23 mouse cellular contexts compared by ENCODE assay signal in genomic region chr17:26721802-26722201, GRCm38 (mm10). TPM values are rescaled to one million over a fixed set of nuclear protein-coding genes. Genes with fewer than 3 reads are reported as not detected.
A peak's percentile ranks its signal among the peaks of the same experiment; 100 is the strongest.
DNase-seq lines count a peak whose midpoint lies in the region; ATAC-seq lines count a peak whose summit lies in the region.
"Had no signal": no experiment of that assay in that cellular context is flagged by ENCODE, and none has a peak within 500 bp of the region (broad histone marks: within the 10 kb centered on the region; RNA-seq: fewer than 3 reads in every experiment).

No protein-coding gene starts in this region.

- H3K4me3 ChIP-seq in liver, embryonic 12.5 days = no peak overlapping the region
- H3K4me3 ChIP-seq in liver, embryonic 11.5 days (ENCODE audit: low read depth, low read length) = no peak overlapping the region
- no peak overlapping the region for H3K4me3 ChIP-seq in liver, embryonic 16.5 days (ENCODE audit: low read depth, low read length)
- H3K4me3 ChIP-seq in kidney, embryonic 16.5 days (ENCODE audit: low read length) = no peak overlapping the region
- H3K4me3 ChIP-seq: embryonic facial prominence, embryonic 10.5 days; embryonic facial prominence, embryonic 13.5 days; gastrocnemius, adult 2 months; hindbrain, embryonic 12.5 days; hindbrain, embryonic 15.5 days had no signal

- no peaks in the 10 kb centered on the region for H3K27me3 ChIP-seq in liver, embryonic 12.5 days (replicated peaks)
- H3K27me3 ChIP-seq in liver, embryonic 11.5 days (replicated peaks; ENCODE audit: control insufficient read depth, insufficient read depth, low read length) = no peaks in the 10 kb centered on the region
- no peaks in the 10 kb centered on the region for H3K27me3 ChIP-seq in liver, embryonic 16.5 days (ENCODE audit: control insufficient read depth, insufficient read depth, low read depth, low read length)
- H3K27me3 ChIP-seq in kidney, embryonic 16.5 days (ENCODE audit: insufficient read depth, low read length) = no peaks in the 10 kb centered on the region
- H3K27me3 ChIP-seq: embryonic facial prominence, embryonic 13.5 days; hindbrain, embryonic 12.5 days; hindbrain, embryonic 15.5 days; Patski had no signal

- peak overlapping the region; percentile 36; the same call in 1 of the 2 replicates for H3K9ac ChIP-seq in liver, embryonic 12.5 days
- H3K9ac ChIP-seq in liver, embryonic 11.5 days (ENCODE audit: low read depth, low read length) = no peak overlapping the region; the same call in 1 of the 2 replicates
- peak overlapping the region; percentile 15; the same call in 1 of the 2 replicates for H3K9ac ChIP-seq in liver, embryonic 16.5 days (ENCODE audit: low read depth, low read length)
- H3K9ac ChIP-seq in kidney, embryonic 16.5 days (replicated peaks; ENCODE audit: low read length) = no peak overlapping the region
- H3K9ac ChIP-seq: embryonic facial prominence, embryonic 13.5 days; forebrain, postnatal 0 days; hindbrain, embryonic 12.5 days; hindbrain, embryonic 15.5 days had no signal

- WGBS in liver, embryonic 12.5 days (ENCODE audit: insufficient replicate concordance) = 26% methylated on average over 2 of the region's 2 CpGs
- WGBS in liver, embryonic 11.5 days = 38% methylated on average over 2 of the region's 2 CpGs
- 17% methylated on average over 2 of the region's 2 CpGs for WGBS in liver, embryonic 16.5 days (ENCODE audit: insufficient replicate concordance)
- whole genome bisulfite sequencing in kidney, embryonic 16.5 days = 77% methylated on average over 2 of the region's 2 CpGs

- DNase-seq in liver, embryonic 11.5 days (ENCODE audit: low spot score) = no peak
- no peak for DNase-seq in urinary bladder, adult 18-20 months (ENCODE audit: low spot score in 2 of 2)
- DNase-seq in lung, postnatal 14 days = no peak
- DNase-seq: adrenal gland, postnatal 10 days; adrenal gland, postnatal 36 days; cerebellum, adult 18-20 months; cerebellum, adult 9-10 months; cerebellum, postnatal 14 days; forebrain, postnatal 0 days; gastrocnemius, adult 2 months; gastrocnemius, postnatal 14 days had no signal

- peaks cover 72% of the 10 kb centered on the region for H3K4me1 ChIP-seq in liver, embryonic 12.5 days
- peaks cover 16% of the 10 kb centered on the region for H3K4me1 ChIP-seq in liver, embryonic 11.5 days (replicated peaks; ENCODE audit: control insufficient read depth, insufficient read depth, low read length)
- H3K4me1 ChIP-seq in liver, embryonic 16.5 days (ENCODE audit: control insufficient read depth, low read depth, low read length) = peaks cover 30% of the 10 kb centered on the region
- peaks cover 5% of the 10 kb centered on the region for H3K4me1 ChIP-seq in kidney, embryonic 16.5 days (ENCODE audit: insufficient read depth, low read length)
- H3K4me1 ChIP-seq: embryonic facial prominence, embryonic 13.5 days had no signal

- peak overlapping the region; percentile 15; the same call in 1 of the 2 replicates for H3K4me2 ChIP-seq in liver, embryonic 12.5 days
- H3K4me2 ChIP-seq in liver, embryonic 11.5 days = no peak overlapping the region
- 0 out of 2 replicates have a peak overlapping the region, but pooled peaks have one; percentile 4 for H3K4me2 ChIP-seq in liver, embryonic 16.5 days (ENCODE audit: low read depth, low read length)
- no peak overlapping the region for H3K4me2 ChIP-seq in kidney, embryonic 16.5 days (replicated peaks; ENCODE audit: low read depth, low read length)
- H3K4me2 ChIP-seq: embryonic facial prominence, embryonic 13.5 days; heart, embryonic 11.5 days; hindbrain, embryonic 12.5 days; hindbrain, embryonic 15.5 days had no signal

- H3K36me3 ChIP-seq in liver, embryonic 12.5 days = no peaks in the 10 kb centered on the region
- H3K36me3 ChIP-seq in liver, embryonic 11.5 days (ENCODE audit: control insufficient read depth, insufficient read depth, low read length) = no peaks in the 10 kb centered on the region
- no peaks in the 10 kb centered on the region for H3K36me3 ChIP-seq in liver, embryonic 16.5 days (ENCODE audit: control insufficient read depth, insufficient read depth)
- no peaks in the 10 kb centered on the region for H3K36me3 ChIP-seq in kidney, embryonic 16.5 days (ENCODE audit: insufficient read depth, low read length)
- H3K36me3 ChIP-seq: embryonic facial prominence, embryonic 10.5 days; embryonic facial prominence, embryonic 13.5 days; hindbrain, embryonic 12.5 days; hindbrain, embryonic 15.5 days had no signal

- peak; percentile 75; the same call in 1 of the 2 replicates for ATAC-seq in liver, embryonic 12.5 days
- ATAC-seq in liver, embryonic 11.5 days (replicated peaks; ENCODE audit: low FRiP score) = no peak; the same call in 1 of the 2 replicates
- ATAC-seq in erythroid progenitor cell, adult 5-6 weeks (replicated peaks; ENCODE audit: low FRiP score, poor library complexity, severe bottlenecking) = peak; percentile 71
- peak; percentile 62 for ATAC-seq in liver, embryonic 16.5 days (ENCODE audit: low read depth)
- peak; percentile 60 for ATAC-seq in megakaryocyte-erythroid progenitor cell, adult 5-6 weeks (replicated peaks; ENCODE audit: low FRiP score, low TSS enrichment, poor library complexity, severe bottlenecking)
- no peak for ATAC-seq in kidney, embryonic 16.5 days (ENCODE audit: low FRiP score, low TSS enrichment)
- ATAC-seq: forebrain, embryonic 14.5 days; forebrain, postnatal 0 days; Patski had no signal

- no peaks in the 10 kb centered on the region for H3K9me3 ChIP-seq in liver, embryonic 12.5 days (replicated peaks)
- no peaks in the 10 kb centered on the region for H3K9me3 ChIP-seq in liver, embryonic 11.5 days (ENCODE audit: control insufficient read depth, low read length)
- H3K9me3 ChIP-seq in liver, embryonic 16.5 days (replicated peaks; ENCODE audit: control insufficient read depth, low read length) = no peaks in the 10 kb centered on the region
- no peaks in the 10 kb centered on the region for H3K9me3 ChIP-seq in kidney, embryonic 16.5 days (ENCODE audit: low read length)
- H3K9me3 ChIP-seq: embryonic facial prominence, embryonic 10.5 days; embryonic facial prominence, embryonic 13.5 days; hindbrain, embryonic 12.5 days; hindbrain, embryonic 15.5 days had no signal

- H3K27ac ChIP-seq in liver, embryonic 12.5 days = peak overlapping the region; percentile 61; the same call in 1 of the 2 replicates
- no peak overlapping the region for H3K27ac ChIP-seq in liver, embryonic 11.5 days (ENCODE audit: low read depth, low read length)
- 0 out of 2 replicates have a peak overlapping the region, but pooled peaks have one; percentile 43 for H3K27ac ChIP-seq in liver, embryonic 16.5 days (ENCODE audit: low read length)
- no peak overlapping the region for H3K27ac ChIP-seq in kidney, embryonic 16.5 days (ENCODE audit: low read length)
- H3K27ac ChIP-seq: embryonic facial prominence, embryonic 10.5 days; embryonic facial prominence, embryonic 13.5 days; gastrocnemius, adult 2 months; hindbrain, embryonic 12.5 days; hindbrain, embryonic 15.5 days had no signal

RNA-seq across cellular contexts. Expression of gene Crebrf, which starts 6.4 kb away (rescaled TPM):
- 1.7 and 2.1 TPM in 2 replicates for polyA plus RNA-seq in liver, embryonic 12.5 days (2016; fragmentation: Nextera tagmentation; extraction: Ambion mirVana)
- 1.8 and 2.4 TPM in 2 replicates for polyA plus RNA-seq in liver, embryonic 11.5 days (2014; fragmentation: Nextera tagmentation; extraction: Ambion mirVana)
- total RNA-seq in erythroid progenitor cell, adult 5-6 weeks (2015; ENCODE audit: low replicate concordance) = 9.6 and 17.7 TPM in 2 replicates
- 10.4 and 25.2 TPM in 2 replicates for total RNA-seq in erythroid progenitor cell, adult 5-6 weeks (2017; ENCODE audit: low replicate concordance)
- polyA plus RNA-seq in liver, embryonic 16.5 days (2015; fragmentation: Nextera tagmentation; extraction: Ambion mirVana) = 4.0 and 5.9 TPM in 2 replicates
- total RNA-seq in megakaryocyte-erythroid progenitor cell, adult 5-6 weeks (2014; fragmentation: Nextera tagmentation) = 11.4 and 12.0 TPM in 2 replicates
- 17.9 and 37.0 TPM in 2 replicates for total RNA-seq in megakaryocyte-erythroid progenitor cell, adult 5-6 weeks (2017)
- polyA plus RNA-seq in kidney, embryonic 16.5 days (2015; fragmentation: Nextera tagmentation; extraction: Ambion mirVana) = 5.0 and 9.2 TPM in 2 replicates

RNA-seq across cellular contexts. Expression of gene Atp6v0e, which starts 58.8 kb away (rescaled TPM):
- 177 and 179 TPM in 2 replicates for polyA plus RNA-seq in liver, embryonic 12.5 days (2016; fragmentation: Nextera tagmentation; extraction: Ambion mirVana)
- 244 and 245 TPM in 2 replicates for polyA plus RNA-seq in liver, embryonic 11.5 days (2014; fragmentation: Nextera tagmentation; extraction: Ambion mirVana)
- 77.1 and 104 TPM in 2 replicates for total RNA-seq in erythroid progenitor cell, adult 5-6 weeks (2015; ENCODE audit: low replicate concordance)
- total RNA-seq in erythroid progenitor cell, adult 5-6 weeks (2017; ENCODE audit: low replicate concordance) = 81.9 and 122 TPM in 2 replicates
- 136 and 143 TPM in 2 replicates for polyA plus RNA-seq in liver, embryonic 16.5 days (2015; fragmentation: Nextera tagmentation; extraction: Ambion mirVana)
- total RNA-seq in megakaryocyte-erythroid progenitor cell, adult 5-6 weeks (2014; fragmentation: Nextera tagmentation) = 212 and 213 TPM in 2 replicates
- total RNA-seq in megakaryocyte-erythroid progenitor cell, adult 5-6 weeks (2017) = 270 and 362 TPM in 2 replicates
- polyA plus RNA-seq in kidney, embryonic 16.5 days (2015; fragmentation: Nextera tagmentation; extraction: Ambion mirVana) = 251 and 271 TPM in 2 replicates

RNA-seq across cellular contexts. Expression of gene Bnip1, which starts 59.1 kb away (rescaled TPM):
- polyA plus RNA-seq in liver, embryonic 12.5 days (2016; fragmentation: Nextera tagmentation; extraction: Ambion mirVana) = 28.3 and 31.0 TPM in 2 replicates
- polyA plus RNA-seq in liver, embryonic 11.5 days (2014; fragmentation: Nextera tagmentation; extraction: Ambion mirVana) = 44.0 TPM in 2 replicates
- 18.0 and 18.9 TPM in 2 replicates for total RNA-seq in erythroid progenitor cell, adult 5-6 weeks (2015; ENCODE audit: low replicate concordance)
- total RNA-seq in erythroid progenitor cell, adult 5-6 weeks (2017; ENCODE audit: low replicate concordance) = 13.9 and 16.8 TPM in 2 replicates
- 20.1 and 21.4 TPM in 2 replicates for polyA plus RNA-seq in liver, embryonic 16.5 days (2015; fragmentation: Nextera tagmentation; extraction: Ambion mirVana)
- total RNA-seq in megakaryocyte-erythroid progenitor cell, adult 5-6 weeks (2014; fragmentation: Nextera tagmentation) = 60.6 and 68.9 TPM in 2 replicates
- 49.6 and 59.8 TPM in 2 replicates for total RNA-seq in megakaryocyte-erythroid progenitor cell, adult 5-6 weeks (2017)
- 53.1 and 57.4 TPM in 2 replicates for polyA plus RNA-seq in kidney, embryonic 16.5 days (2015; fragmentation: Nextera tagmentation; extraction: Ambion mirVana)

Comparison
In these comparisons a context has a peak if more than half of its experiments do, and no peak if none do; other contexts are left out.
1. ATAC-seq: peak in liver, embryonic 12.5 days (single experiment), erythroid progenitor cell, adult 5-6 weeks (single experiment), liver, embryonic 16.5 days (single experiment) and megakaryocyte-erythroid progenitor cell, adult 5-6 weeks (single experiment); none in liver, embryonic 11.5 days (single experiment) and kidney, embryonic 16.5 days (single experiment).
2. H3K27ac ChIP-seq: peak in liver, embryonic 12.5 days (single experiment) and liver, embryonic 16.5 days (single experiment); none in liver, embryonic 11.5 days (single experiment) and kidney, embryonic 16.5 days (single experiment).
3. H3K4me2 ChIP-seq: peak in liver, embryonic 12.5 days (single experiment) and liver, embryonic 16.5 days (single experiment); none in liver, embryonic 11.5 days (single experiment) and kidney, embryonic 16.5 days (single experiment).
4. H3K9ac ChIP-seq: peak in liver, embryonic 12.5 days (single experiment) and liver, embryonic 16.5 days (single experiment); none in liver, embryonic 11.5 days (single experiment) and kidney, embryonic 16.5 days (single experiment).